Comparison of ENCODE assay signal across 12 mouse cellular contexts in genomic region chr13:69541776-69542175, GRCm38 (mm10). TPM values are rescaled to one million over a fixed set of nuclear protein-coding genes. Genes with fewer than 3 reads are reported as not detected.
DNase-seq lines count a peak whose midpoint lies in the region; ATAC-seq and TF ChIP-seq lines count a peak whose summit lies in the region.
"Had no signal": no experiment of that assay in that cellular context is flagged by ENCODE, and none has a peak within 500 bp of the region (broad histone marks: within the 10 kb centered on the region; RNA-seq: fewer than 3 reads in every experiment).

No protein-coding gene starts in this region.

- H3K36me3 ChIP-seq in heart, embryonic 11.5 days (ENCODE audit: control insufficient read depth, insufficient read depth, low read length), result no peaks in the 10 kb centered on the region
- H3K36me3 ChIP-seq in lung, embryonic 14.5 days (ENCODE audit: insufficient read depth), result no peaks in the 10 kb centered on the region
- H3K36me3 ChIP-seq in stomach, embryonic 15.5 days, result no peaks in the 10 kb centered on the region
- H3K36me3 ChIP-seq: forebrain, embryonic 12.5 days; hindbrain, embryonic 13.5 days had no signal

- no peaks in the 10 kb centered on the region for H3K9me3 ChIP-seq in heart, embryonic 11.5 days (replicated peaks; ENCODE audit: control insufficient read depth, low read length)
- no peaks in the 10 kb centered on the region for H3K9me3 ChIP-seq in lung, embryonic 14.5 days (ENCODE audit: low read depth, low read length)
- no peaks in the 10 kb centered on the region for H3K9me3 ChIP-seq in stomach, embryonic 15.5 days
- H3K9me3 ChIP-seq: forebrain, embryonic 12.5 days; hindbrain, embryonic 13.5 days had no signal

- no peak overlapping the region for H3K9ac ChIP-seq in heart, embryonic 11.5 days (ENCODE audit: low read depth, low read length)
- no peak overlapping the region for H3K9ac ChIP-seq in lung, embryonic 14.5 days
- no peak overlapping the region for H3K9ac ChIP-seq in stomach, embryonic 15.5 days
- H3K9ac ChIP-seq: forebrain, embryonic 12.5 days; hindbrain, embryonic 13.5 days had no signal

- peak; percentile 93 for DNase-seq in heart, adult 11 months
- peak; percentile 53 for DNase-seq in lung, embryonic 14.5 days
- DNase-seq in lung, postnatal 4 days, result no peak
- DNase-seq in heart, postnatal 10 days, result peak; percentile 53
- DNase-seq in thymus, adult 18-20 months, result no peak
- no peak for DNase-seq in gastrocnemius, adult 18-20 months (ENCODE audit: low spot score)
- DNase-seq: cerebellum, adult 8-10 months; thymus, adult 2 months had no signal

- no peak for ATAC-seq in heart, embryonic 11.5 days (replicated peaks; ENCODE audit: insufficient number of reproducible peaks, low FRiP score, low TSS enrichment)
- peak; percentile 38; the same call in 1 of the 2 replicates for ATAC-seq in lung, embryonic 14.5 days (ENCODE audit: insufficient read depth)
- ATAC-seq in stomach, embryonic 15.5 days (ENCODE audit: insufficient read depth, low FRiP score, low read depth), result peak; percentile 23; the same call in 1 of the 2 replicates

- TF ChIP-seq CTCF in lung, embryonic 14.5 days (IDR thresholded peaks at IDR 0.05; ENCODE audit: low read depth), result no peak

- no peak overlapping the region for H3K4me2 ChIP-seq in heart, embryonic 11.5 days
- no peak overlapping the region for H3K4me2 ChIP-seq in lung, embryonic 14.5 days
- 0 out of 2 replicates have a peak overlapping the region, but pooled peaks have one; percentile 1 for H3K4me2 ChIP-seq in stomach, embryonic 15.5 days
- H3K4me2 ChIP-seq: forebrain, embryonic 12.5 days; hindbrain, embryonic 13.5 days had no signal

- WGBS in heart, embryonic 11.5 days (ENCODE audit: insufficient replicate concordance), result 60% methylated on average over 10 of the region's 10 CpGs
- WGBS in lung, embryonic 14.5 days, result 34% methylated on average over 10 of the region's 10 CpGs
- 42% methylated on average over 10 of the region's 10 CpGs for WGBS in stomach, embryonic 15.5 days

- peaks cover 43% of the 10 kb centered on the region for H3K4me1 ChIP-seq in heart, embryonic 11.5 days (ENCODE audit: control insufficient read depth, insufficient read depth, low read length)
- H3K4me1 ChIP-seq in lung, embryonic 14.5 days (ENCODE audit: insufficient read depth), result no peaks in the 10 kb centered on the region
- H3K4me1 ChIP-seq in stomach, embryonic 15.5 days, result peaks cover 19% of the 10 kb centered on the region

- H3K27ac ChIP-seq in heart, embryonic 11.5 days (ENCODE audit: low read depth, low read length), result no peak overlapping the region
- H3K27ac ChIP-seq in lung, embryonic 14.5 days (ENCODE audit: low read depth), result peak overlapping the region; percentile 12; the same call in 1 of the 2 replicates
- peak overlapping the region; percentile 41 for H3K27ac ChIP-seq in stomach, embryonic 15.5 days
- H3K27ac ChIP-seq: forebrain, embryonic 12.5 days; hindbrain, embryonic 13.5 days had no signal

- intact Hi-C loops in heart, postnatal 10 days (cut with DNase I), result no loop called here

- H3K4me3 ChIP-seq in heart, embryonic 11.5 days (ENCODE audit: low read depth, low read length), result no peak overlapping the region
- no peak overlapping the region for H3K4me3 ChIP-seq in lung, embryonic 14.5 days (ENCODE audit: low read depth, low read length)
- no peak overlapping the region for H3K4me3 ChIP-seq in stomach, embryonic 15.5 days (replicated peaks)
- H3K4me3 ChIP-seq: forebrain, embryonic 12.5 days; hindbrain, embryonic 13.5 days had no signal

- no peaks in the 10 kb centered on the region for H3K27me3 ChIP-seq in heart, embryonic 11.5 days (ENCODE audit: control insufficient read depth, insufficient read depth, low read length)
- H3K27me3 ChIP-seq in lung, embryonic 14.5 days (ENCODE audit: insufficient read depth, low read length), result no peaks in the 10 kb centered on the region
- no peaks in the 10 kb centered on the region for H3K27me3 ChIP-seq in stomach, embryonic 15.5 days (replicated peaks)
- H3K27me3 ChIP-seq: hindbrain, embryonic 13.5 days had no signal

RNA-seq across cellular contexts. Expression of gene Tent4a, which starts 7.4 kb away (rescaled TPM):
- polyA plus RNA-seq in heart, embryonic 11.5 days (2014; fragmentation: Nextera tagmentation; extraction: Ambion mirVana), result 4.7 and 5.1 TPM in 2 replicates
- polyA plus RNA-seq in lung, embryonic 14.5 days (2014; fragmentation: Nextera tagmentation; extraction: Ambion mirVana), result 7.5 and 8.9 TPM in 2 replicates
- 10 to 100 TPM; 17.2 to 17.6 TPM for total RNA-seq in heart, postnatal 10 days (2021)
- 5.1 and 5.6 TPM in 2 replicates for polyA plus RNA-seq in stomach, embryonic 15.5 days (2015; fragmentation: Nextera tagmentation; extraction: Ambion mirVana)
- total RNA-seq in gastrocnemius, adult 18-20 months (2021), result 1 to 10 TPM; 5.6 to 6.3 TPM

RNA-seq across cellular contexts. Expression of gene Nsun2, which starts 8.2 kb away (rescaled TPM):
- 78.5 and 87.8 TPM in 2 replicates for polyA plus RNA-seq in heart, embryonic 11.5 days (2014; fragmentation: Nextera tagmentation; extraction: Ambion mirVana)
- polyA plus RNA-seq in lung, embryonic 14.5 days (2014; fragmentation: Nextera tagmentation; extraction: Ambion mirVana), result 130 TPM in 2 replicates
- total RNA-seq in heart, postnatal 10 days (2021), result 10 to 100 TPM; 40.9 to 47.6 TPM
- 117 and 120 TPM in 2 replicates for polyA plus RNA-seq in stomach, embryonic 15.5 days (2015; fragmentation: Nextera tagmentation; extraction: Ambion mirVana)
- 10 to 100 TPM; 42.4 to 46.5 TPM for total RNA-seq in gastrocnemius, adult 18-20 months (2021)

Comparison
In these comparisons a context has a peak if more than half of its experiments do, and no peak if none do; other contexts are left out.
1. DNase-seq: peak in heart, adult 11 months (single experiment), lung, embryonic 14.5 days (single experiment) and heart, postnatal 10 days (2 of 2); none in lung, postnatal 4 days (0 of 2), thymus, adult 18-20 months (0 of 2) and gastrocnemius, adult 18-20 months (single experiment).